Mouse (Mus musculus) stomach, embryonic 16.5 days (tissue): ENCODE data around the gene Amer2. TPM values are rescaled to one million over a fixed set of nuclear protein-coding genes. Genes with fewer than 3 reads are reported as not detected.

ENCODE experiments used
- ATAC-seq: fragments of 200-750 bp; cut with Nextera tagmentation; 2 replicates; pipeline ENCODE4 v1.8.0; 2017; ENCODE audit warnings: moderate number of reproducible peaks, moderate TSS enrichment; ENCODE audit not compliant: insufficient read depth, low FRiP score
- H3K27ac ChIP-seq: fragments of 300-500 bp; sonication (generic); 2 replicates; pipeline ENCODE4 v1.5.1; 2014; ENCODE audit warnings: low read length
- H3K27me3 ChIP-seq: fragments of 300-500 bp; sonication (generic); 2 replicates; pipeline ENCODE4 v1.6.1; 2014; ENCODE audit warnings: low read length, control low read depth, mixed read lengths; ENCODE audit not compliant: control insufficient read depth, insufficient read depth
- H3K36me3 ChIP-seq: fragments of 300-500 bp; sonication (generic); 2 replicates; pipeline ENCODE4 v1.6.1; 2014; ENCODE audit warnings: low read length; ENCODE audit not compliant: control insufficient read depth, insufficient read depth
- H3K4me1 ChIP-seq: fragments of 300-500 bp; sonication (generic); 2 replicates; pipeline ENCODE4 v1.6.1; 2014; ENCODE audit warnings: low read length, control low read depth, mixed read lengths; ENCODE audit not compliant: control insufficient read depth, insufficient read depth
- H3K4me2 ChIP-seq: fragments of 300-500 bp; sonication (generic); 2 replicates; pipeline ENCODE4 v1.6.1; 2014; ENCODE audit warnings: low read depth, low read length, mixed read lengths
- H3K4me3 ChIP-seq: fragments of 300-500 bp; sonication (generic); replicated peaks from 2 replicates; pipeline ENCODE4 v1.5.1; 2014; ENCODE audit warnings: mild to moderate bottlenecking, low read length
- H3K9ac ChIP-seq: fragments of 300-500 bp; sonication (generic); 2 replicates; pipeline ENCODE4 v1.6.1; 2014; ENCODE audit warnings: low read length
- H3K9me3 ChIP-seq: fragments of 300-500 bp; sonication (generic); replicated peaks from 2 replicates; pipeline ENCODE4 v1.6.1; 2016; ENCODE audit warnings: low read length, control low read depth; ENCODE audit not compliant: control insufficient read depth
- WGBS: fragments of 180-500 bp; shearing (Covaris S2); extraction: QIAGEN DNeasy Blood & Tissue Kit; methylation state at CpG from one replicate; pipeline ENCODE4 v1.1.7; 2014; 5-methylcytosine and 5-hydroxymethylcytosine counted together
- polyA plus RNA-seq: library from polyadenylated mRNA; unstranded; fragments of >200 nt; fragmentation: Nextera tagmentation; extraction: Ambion mirVana; gene quantifications from 2 replicates; pipeline ENCODE4 v1.2.1, GENCODE M21; 2015

Amer2 gene
- polyA plus RNA-seq, 1 experiment from 2014 or later, result 0.84 TPM

DNA sequence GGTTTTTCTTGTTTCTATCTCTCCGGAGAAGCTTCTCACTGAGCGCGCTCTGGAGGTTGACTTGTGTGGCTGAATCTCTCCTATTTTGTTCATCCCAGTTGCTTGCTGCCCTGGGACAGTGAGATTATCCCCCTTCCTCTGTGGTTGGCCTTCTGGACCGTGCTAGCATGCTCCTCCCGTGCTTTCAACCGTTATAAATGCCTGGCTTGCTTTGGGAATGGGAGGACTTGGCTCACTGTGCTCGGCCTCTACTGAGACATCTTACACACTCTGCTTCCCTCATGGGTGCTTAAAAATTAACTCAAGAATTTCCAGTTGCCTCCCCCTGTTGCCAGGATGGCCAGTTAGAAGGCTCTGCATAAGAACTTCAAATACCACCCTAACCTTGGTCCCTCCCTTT lies 10.8 kb downstream of the Amer2 start:
- Histone ChIP-seq H3K4me2 (no peak overlapping the region), H3K4me3 (no peak overlapping the region), H3K36me3 (no peaks in the 10 kb centered on the region), H3K9ac (no peak overlapping the region), H3K27me3 (0 out of 2 replicates have a peak, but pooled peaks cover 3% of the 10 kb centered on the region), H3K27ac (no peak overlapping the region), H3K4me1 (0 out of 2 replicates have a peak, but pooled peaks cover 3% of the 10 kb centered on the region), H3K9me3 (no peaks in the 10 kb centered on the region)
- ATAC-seq, result no peak
- 83% methylated on average over 7 of the region's 7 CpGs for WGBS

DNA sequence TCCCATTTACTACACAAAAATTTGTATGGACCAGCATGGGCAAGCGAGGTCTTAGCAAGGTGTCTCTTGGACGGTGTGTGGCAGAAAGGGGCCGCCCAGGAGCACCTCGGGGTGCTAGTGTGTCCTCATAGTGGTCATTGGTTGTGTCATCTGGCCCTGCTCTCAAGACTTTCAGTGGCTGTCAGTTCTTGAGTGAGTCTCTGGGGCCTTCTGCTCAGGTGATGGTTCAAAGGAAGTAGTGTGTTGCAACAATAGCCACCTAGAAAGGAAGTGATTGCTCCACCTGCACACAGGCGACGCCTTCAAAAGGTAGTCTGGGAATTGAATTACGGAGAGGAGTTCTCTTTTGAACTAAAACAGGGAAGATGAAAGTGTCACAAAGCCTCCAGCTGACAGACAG lies 11.2 kb downstream of the Amer2 start:
- Histone ChIP-seq H3K36me3 (no peaks in the 10 kb centered on the region), H3K4me1 (0 out of 2 replicates have a peak, but pooled peaks cover 2% of the 10 kb centered on the region), H3K9ac (no peak overlapping the region), H3K27me3 (0 out of 2 replicates have a peak, but pooled peaks cover 1% of the 10 kb centered on the region), H3K9me3 (no peaks in the 10 kb centered on the region), H3K27ac (no peak overlapping the region), H3K4me3 (no peak overlapping the region), H3K4me2 (no peak overlapping the region)
- 82% methylated on average over 7 of the region's 7 CpGs for WGBS
- ATAC-seq, result no peak

DNA sequence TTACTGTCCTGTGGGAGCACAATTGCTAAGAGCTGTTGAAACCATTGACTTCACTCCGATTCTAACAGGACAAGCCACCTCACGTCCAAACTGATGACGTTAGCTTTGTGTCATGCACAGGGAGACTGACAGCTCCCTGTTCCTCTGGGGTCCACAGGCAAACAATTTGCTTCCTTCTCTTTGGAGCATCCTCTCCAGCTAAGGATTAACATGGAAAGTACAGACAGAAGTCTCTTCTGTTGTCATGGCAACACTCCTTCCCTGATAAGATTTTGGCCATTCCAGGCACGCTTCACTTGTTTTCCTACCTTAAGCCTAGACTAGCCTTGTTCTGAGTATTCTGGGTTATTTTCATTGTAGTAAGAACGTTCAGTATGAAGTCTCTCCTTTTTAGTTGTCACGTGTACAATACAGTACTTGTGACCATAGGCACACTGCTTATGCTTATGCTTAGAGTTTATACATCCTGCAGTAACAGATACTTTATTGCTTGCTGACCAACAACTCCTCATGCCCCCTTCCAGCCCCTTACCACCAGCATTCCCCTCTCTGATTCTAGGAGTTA lies 12.1 kb downstream of the Amer2 start:
- Histone ChIP-seq H3K4me2 (no peak overlapping the region), H3K9ac (no peak overlapping the region), H3K36me3 (no peaks in the 10 kb centered on the region), H3K9me3 (no peaks in the 10 kb centered on the region), H3K4me1 (0 out of 2 replicates have a peak, but pooled peaks cover 2% of the 10 kb centered on the region), H3K27ac (no peak overlapping the region), H3K4me3 (no peak overlapping the region), H3K27me3 (no peaks in the 10 kb centered on the region)
- WGBS, result 60% methylated on average over 6 of the region's 6 CpGs
- no peak for ATAC-seq

- Histone ChIP-seq H3K4me1 (0 out of 2 replicates have a peak, but pooled peaks cover 2% of the 10 kb centered on the region), H3K4me2 (no peak overlapping the region), H3K4me3 (no peak overlapping the region), H3K36me3 (no peaks in the 10 kb centered on the region), H3K9me3 (no peaks in the 10 kb centered on the region), H3K9ac (no peak overlapping the region), H3K27me3 (no peaks in the 10 kb centered on the region), H3K27ac (no peak overlapping the region)
- no peak for ATAC-seq
- WGBS, result 61% methylated on average over 6 of the region's 6 CpGs
Observed at GRCm38 (mm10) chr14:60386591-60387501, 13.8 kb downstream of the Amer2 start.

- Histone ChIP-seq H3K4me3 (no peak overlapping the region), H3K4me1 (0 out of 2 replicates have a peak, but pooled peaks cover 2% of the 10 kb centered on the region), H3K9me3 (no peaks in the 10 kb centered on the region), H3K27me3 (no peaks in the 10 kb centered on the region), H3K9ac (no peak overlapping the region), H3K27ac (no peak overlapping the region), H3K36me3 (no peaks in the 10 kb centered on the region), H3K4me2 (no peak overlapping the region)
- WGBS, result 78% methylated on average over 2 of the region's 2 CpGs
- no peak for ATAC-seq
Observed at GRCm38 (mm10) chr14:60388332-60388731, 15.3 kb downstream of the Amer2 start.

DNA sequence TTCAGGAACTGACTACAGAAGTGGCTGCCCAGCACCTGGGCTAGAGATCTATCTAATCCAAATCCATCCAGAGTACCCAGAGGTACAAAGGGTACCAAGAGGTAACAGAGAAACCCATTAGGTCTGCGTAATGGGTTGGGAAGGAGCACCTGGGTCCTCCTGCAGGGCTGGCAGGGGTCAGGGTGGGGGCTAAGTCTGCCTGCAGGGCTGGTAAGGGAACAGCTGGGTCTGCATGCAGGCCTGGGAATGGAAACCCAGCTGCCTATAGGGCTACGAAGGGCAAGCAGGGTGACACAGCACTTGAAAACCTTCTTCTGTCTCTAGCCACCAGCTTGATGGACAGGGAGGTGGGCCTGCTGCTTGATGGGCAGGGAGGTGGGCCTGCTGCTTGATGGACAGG lies 19.1 kb downstream of the Amer2 start:
- Histone ChIP-seq H3K9ac (no peak overlapping the region), H3K4me3 (no peak overlapping the region), H3K4me1 (0 out of 2 replicates have a peak, but pooled peaks cover 2% of the 10 kb centered on the region), H3K27ac (no peak overlapping the region), H3K27me3 (no peaks in the 10 kb centered on the region), H3K36me3 (no peaks in the 10 kb centered on the region), H3K9me3 (no peaks in the 10 kb centered on the region), H3K4me2 (no peak overlapping the region)
- no peak for ATAC-seq
- WGBS, result 70% methylated on average over 2 of the region's 2 CpGs

DNA sequence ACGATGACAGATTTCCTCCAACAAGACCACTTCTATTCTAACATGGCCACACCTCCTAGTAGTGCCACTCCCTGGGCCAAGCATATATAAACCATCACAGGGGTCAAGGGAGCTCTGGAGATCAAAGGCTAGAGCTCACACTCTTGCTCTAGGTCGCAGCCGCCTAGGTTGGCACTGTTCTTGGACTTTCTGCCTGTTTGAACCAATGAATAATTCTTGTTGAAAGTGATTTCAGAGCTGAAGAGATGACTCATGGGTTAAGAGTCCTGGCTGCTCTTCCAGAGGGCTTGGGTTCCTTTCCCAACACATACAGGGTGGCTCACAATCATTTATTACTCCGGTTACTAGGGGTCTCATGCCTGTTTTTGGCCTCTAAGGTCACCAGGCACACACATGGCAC lies 24.3 kb downstream of the Amer2 start:
- WGBS, result 79% methylated on average over 4 of the region's 4 CpGs
- Histone ChIP-seq H3K27ac (no peak overlapping the region), H3K9ac (no peak overlapping the region), H3K4me2 (no peak overlapping the region), H3K4me3 (no peak overlapping the region), H3K27me3 (no peaks in the 10 kb centered on the region), H3K36me3 (no peaks in the 10 kb centered on the region), H3K9me3 (no peaks in the 10 kb centered on the region), H3K4me1 (no peaks in the 10 kb centered on the region)
- no peak for ATAC-seq

DNA sequence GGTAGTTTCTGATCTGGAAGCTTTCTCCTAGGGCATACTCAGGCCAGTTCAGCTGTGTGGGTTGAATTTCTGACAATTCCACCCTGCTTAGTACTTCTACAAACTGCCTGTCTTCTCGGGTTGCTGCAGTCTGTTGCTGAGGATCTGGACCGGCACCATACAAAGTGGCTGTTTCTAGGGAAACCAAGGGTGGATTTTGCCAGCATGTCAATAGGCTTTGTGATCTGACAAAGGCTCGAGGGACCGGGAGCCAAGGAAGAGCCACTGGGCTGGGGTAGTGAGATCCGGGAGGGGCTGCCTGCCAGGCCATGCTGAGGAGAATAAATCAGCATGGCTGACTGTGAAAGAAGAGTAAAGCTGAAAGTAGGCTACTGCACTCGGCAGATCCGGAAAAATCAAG lies 25.8 kb downstream of the Amer2 start:
- Histone ChIP-seq H3K36me3 (no peaks in the 10 kb centered on the region), H3K27me3 (no peaks in the 10 kb centered on the region), H3K4me2 (no peak overlapping the region), H3K9me3 (no peaks in the 10 kb centered on the region), H3K27ac (no peak overlapping the region), H3K9ac (no peak overlapping the region), H3K4me1 (no peaks in the 10 kb centered on the region), H3K4me3 (no peak overlapping the region)
- ATAC-seq, result no peak
- 42% methylated on average over 7 of the region's 7 CpGs for WGBS

GRCm38 (mm10) chr14:60403228-60403627 lies 30.2 kb downstream of the Amer2 start:
- ATAC-seq, result no peak
- Histone ChIP-seq H3K36me3 (no peaks in the 10 kb centered on the region), H3K4me3 (no peak overlapping the region), H3K27me3 (no peaks in the 10 kb centered on the region), H3K27ac (no peak overlapping the region), H3K9ac (no peak overlapping the region), H3K4me2 (no peak overlapping the region), H3K9me3 (no peaks in the 10 kb centered on the region), H3K4me1 (no peaks in the 10 kb centered on the region)
- WGBS, result 72% methylated on average over 2 of the region's 2 CpGs
